Mouse (Mus musculus) thymus, adult 2 months (tissue): ENCODE data around the gene Fyb. TPM values are rescaled to one million over a fixed set of nuclear protein-coding genes. Genes with fewer than 3 reads are reported as not detected.

Source experiments
- DNase-seq: peaks from one replicate; pipeline ENCODE4 v3.0.0; 2021
- H3K27ac ChIP-seq: fragments of 200-500 bp; 2 replicates; pipeline ENCODE4 v1.5.1; 2012; ENCODE audit warnings: low read length, control low read depth; ENCODE audit not compliant: control insufficient read depth, insufficient read depth
- H3K27me3 ChIP-seq: fragments of 200-500 bp; 2 replicates; pipeline ENCODE4 v1.6.1; 2012; ENCODE audit warnings: mild to moderate bottlenecking, low read length, moderate library complexity, mixed read lengths; ENCODE audit not compliant: control insufficient read depth, insufficient read depth
- H3K36me3 ChIP-seq: fragments of 200-500 bp; 2 replicates; pipeline ENCODE4 v1.6.1; 2012; ENCODE audit warnings: mild to moderate bottlenecking, low read length, moderate library complexity; ENCODE audit not compliant: control insufficient read depth, insufficient read depth
- H3K4me1 ChIP-seq: fragments of 200-500 bp; replicated peaks from 2 replicates; pipeline ENCODE4 v1.6.1; 2012; ENCODE audit warnings: low read length; ENCODE audit not compliant: control insufficient read depth, insufficient read depth
- H3K4me3 ChIP-seq: fragments of 200-500 bp; 2 replicates; pipeline ENCODE4 v1.5.1; 2012; ENCODE audit warnings: mild to moderate bottlenecking, low read length, control low read depth, moderate library complexity; ENCODE audit not compliant: control insufficient read depth, insufficient read depth
- CTCF ChIP-seq: fragments of 200-500 bp; IDR thresholded peaks from 2 replicates; pipeline ENCODE4 v1.5.1; 2012; ENCODE audit warnings: mild to moderate bottlenecking, control low read depth, low read length, moderate library complexity, borderline replicate concordance; ENCODE audit not compliant: control insufficient read depth, poor library complexity, insufficient read depth; ENCODE audit errors: extremely low read depth
- POLR2A ChIP-seq: fragments of 200-500 bp; IDR thresholded peaks from 2 replicates; pipeline ENCODE4 v1.6.1; 2012; ENCODE audit warnings: mild to moderate bottlenecking, low read length, control low read depth, moderate library complexity; ENCODE audit not compliant: control insufficient read depth, poor library complexity, insufficient read depth; ENCODE audit errors: extremely low read depth
- WGBS: fragments of 180-500 bp; shearing (Covaris S2); methylation state at CpG from one replicate; pipeline ENCODE4 v1.1.7; 2018; 5-methylcytosine and 5-hydroxymethylcytosine counted together
- polyA plus RNA-seq: library from polyadenylated mRNA; depleted of rRNA; stranded (reverse); fragments of >200 nt; gene quantifications from 2 replicates; pipeline ENCODE4 v1.2.3, GENCODE M21; 2012

Fyb gene
- polyA plus RNA-seq, 1 experiment, result 141 TPM

- H3K27me3 ChIP-seq, result no peaks in the 10 kb centered on the region
- H3K36me3 ChIP-seq, result no peaks in the 10 kb centered on the region
- TF ChIP-seq CTCF, result no peak
- TF ChIP-seq POLR2A, result no peak
- no peaks in the 10 kb centered on the region; the same call in 1 of the 2 replicates for H3K4me1 ChIP-seq
- DNase-seq, result no peak
- no peak overlapping the region for H3K4me3 ChIP-seq
- no peak overlapping the region for H3K27ac ChIP-seq
- WGBS, result 92% methylated on average over 4 of the region's 4 CpGs
Measured at GRCm38 (mm10) chr15:6557552-6557951, 34.9 kb downstream of the Fyb start.

- 94% methylated on average over 9 of the region's 9 CpGs for WGBS
- no peak overlapping the region for H3K4me3 ChIP-seq
- H3K36me3 ChIP-seq, result no peaks in the 10 kb centered on the region
- TF ChIP-seq POLR2A, result no peak
- no peak for TF ChIP-seq CTCF
- H3K4me1 ChIP-seq, result no peaks in the 10 kb centered on the region; the same call in 1 of the 2 replicates
- DNase-seq, result no peak
- H3K27me3 ChIP-seq, result no peaks in the 10 kb centered on the region
- H3K27ac ChIP-seq, result no peak overlapping the region
Measured at GRCm38 (mm10) chr15:6559188-6559587, 36.5 kb downstream of the Fyb start.

- WGBS, result 95% methylated on average over 10 of the region's 10 CpGs
- H3K4me3 ChIP-seq, result no peak overlapping the region
- no peaks in the 10 kb centered on the region for H3K36me3 ChIP-seq
- H3K4me1 ChIP-seq, result peaks cover 4% of the 10 kb centered on the region
- no peak for TF ChIP-seq POLR2A
- no peak for TF ChIP-seq CTCF
- no peaks in the 10 kb centered on the region for H3K27me3 ChIP-seq
- no peak for DNase-seq
- H3K27ac ChIP-seq, result no peak overlapping the region
Measured at GRCm38 (mm10) chr15:6560696-6561095, 38.0 kb downstream of the Fyb start.

- DNase-seq, result no peak
- Histone ChIP-seq H3K27ac (no peak overlapping the region), H3K4me1 (peaks cover 4% of the 10 kb centered on the region), H3K4me3 (no peak overlapping the region), H3K27me3 (no peaks in the 10 kb centered on the region), H3K36me3 (no peaks in the 10 kb centered on the region)
- WGBS, result 65% methylated on average over 4 of the region's 4 CpGs
- TF ChIP-seq CTCF (no peak), POLR2A (no peak)
Measured at GRCm38 (mm10) chr15:6562161-6562560, 39.5 kb downstream of the Fyb start.

- Histone ChIP-seq H3K4me3 (no peak overlapping the region), H3K27ac (no peak overlapping the region), H3K36me3 (no peaks in the 10 kb centered on the region), H3K27me3 (no peaks in the 10 kb centered on the region), H3K4me1 (peaks cover 4% of the 10 kb centered on the region)
- no peak for DNase-seq
- 26% methylated on average over 2 of the region's 2 CpGs for WGBS
- no peak for TF ChIP-seq POLR2A
- no peak for TF ChIP-seq CTCF
Measured at GRCm38 (mm10) chr15:6562629-6563028, 40.0 kb downstream of the Fyb start.

- H3K4me3 ChIP-seq, result no peak overlapping the region
Measured at GRCm38 (mm10) chr15:6564977-6565421, 42.3 kb downstream of the Fyb start.

GRCm38 (mm10) chr15:6565873-6566272 is 43.2 kb downstream of the Fyb start:
- Histone ChIP-seq H3K4me1 (peaks cover 17% of the 10 kb centered on the region), H3K27me3 (no peaks in the 10 kb centered on the region), H3K4me3 (no peak overlapping the region), H3K36me3 (no peaks in the 10 kb centered on the region), H3K27ac (no peak overlapping the region)
- no peak for TF ChIP-seq CTCF
- TF ChIP-seq POLR2A, result no peak
- DNase-seq, result peak; percentile 35
- WGBS, result 96% methylated on average over 4 of the region's 4 CpGs

More at GRCm38 (mm10) chr15:6564977-6565421, 42.3 kb downstream of the Fyb start:
- Histone ChIP-seq H3K36me3 (no peaks in the 10 kb centered on the region), H3K27ac (no peak overlapping the region), H3K4me1 (peaks cover 17% of the 10 kb centered on the region), H3K27me3 (no peaks in the 10 kb centered on the region)
- DNase-seq, result no peak
- WGBS, result 46% methylated on average over 11 of the region's 11 CpGs
- TF ChIP-seq POLR2A (no peak), CTCF (no peak)
